Mouse (Mus musculus): Measurements from ENCODE around the gene F12.

DNA sequence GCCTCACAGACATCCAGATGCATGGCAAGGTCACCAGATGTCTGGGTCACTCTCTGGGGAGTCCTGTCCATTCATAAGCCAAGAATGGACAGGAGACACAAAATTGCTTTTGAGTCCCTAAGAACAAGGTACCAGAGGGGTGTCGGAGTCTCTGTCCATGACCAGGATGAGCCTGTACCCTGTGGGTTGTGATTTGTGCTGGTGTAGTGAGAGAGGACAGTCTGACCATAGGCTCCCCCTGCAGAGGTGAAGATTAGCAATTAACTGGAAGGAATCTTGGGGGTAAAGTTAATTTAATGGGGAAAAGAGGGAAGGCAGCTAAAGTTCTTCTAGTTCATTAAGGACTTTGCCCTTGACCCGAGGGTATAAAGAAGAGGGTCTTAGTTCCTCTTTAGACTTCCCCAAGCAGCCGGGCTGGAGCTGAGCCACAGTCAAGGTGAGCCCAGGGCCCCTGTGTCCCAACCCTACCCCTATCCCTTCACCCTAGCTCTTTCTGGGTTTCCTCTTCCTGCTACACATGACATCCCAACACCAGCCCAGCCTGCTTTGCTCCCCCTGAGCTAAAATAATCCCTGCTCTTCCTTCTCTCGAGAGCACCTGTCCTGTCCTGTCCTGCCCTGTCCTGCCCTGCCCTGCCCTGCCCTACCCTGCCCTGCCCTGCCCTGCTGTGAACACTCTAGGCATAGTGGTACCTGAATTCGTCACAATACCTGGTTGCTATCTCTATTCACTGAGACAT lies 27.1 kb downstream of the F12 start:
- TF ChIP-seq POLR2A (IDR thresholded peaks at IDR 0.05; ENCODE audit: borderline replicate concordance, low read depth, low read length) (no peak), CTCF (IDR thresholded peaks at IDR 0.05; ENCODE audit: low read depth, low read length) (no peak)
